ENCODE assay signal across 11 mouse cellular contexts in genomic region chr7:142538766-142539165, GRCm38 (mm10). TPM values are rescaled to one million over a fixed set of nuclear protein-coding genes. Genes with fewer than 3 reads are reported as not detected.
DNase-seq lines count a peak whose midpoint lies in the region; ATAC-seq and TF ChIP-seq lines count a peak whose summit lies in the region.
"Had no signal": no experiment of that assay in that cellular context is flagged by ENCODE, and none has a peak within 500 bp of the region (broad histone marks: within the 10 kb centered on the region; RNA-seq: fewer than 3 reads in every experiment).

No protein-coding gene starts in this region.

- H3K27me3 ChIP-seq in forebrain, embryonic 11.5 days (ENCODE audit: control insufficient read depth, insufficient read depth, low read length): no peaks in the 10 kb centered on the region
- no peaks in the 10 kb centered on the region for H3K27me3 ChIP-seq in forebrain, embryonic 15.5 days
- H3K27me3 ChIP-seq in kidney, postnatal 0 days (ENCODE audit: insufficient read depth, low read length): no peaks in the 10 kb centered on the region
- no peaks in the 10 kb centered on the region for H3K27me3 ChIP-seq in hindbrain, embryonic 13.5 days
- H3K27me3 ChIP-seq in neural tube, embryonic 12.5 days (replicated peaks): no peaks in the 10 kb centered on the region; the same call in 1 of the 2 replicates

- intact Hi-C loops in gastrocnemius, postnatal 36 days (cut with DNase I): loop anchor here (1.0 to 2.0 kb wide), 2 partner anchors 42 to 137 kb away; no protein-coding TSS in a partner anchor

- H3K4me3 ChIP-seq in forebrain, embryonic 11.5 days (ENCODE audit: low read depth, low read length): no peak overlapping the region
- no peak overlapping the region for H3K4me3 ChIP-seq in forebrain, embryonic 15.5 days
- H3K4me3 ChIP-seq in kidney, postnatal 0 days (replicated peaks; ENCODE audit: low read depth, low read length): no peak overlapping the region
- no peak overlapping the region for H3K4me3 ChIP-seq in hindbrain, embryonic 13.5 days
- no peak overlapping the region for H3K4me3 ChIP-seq in neural tube, embryonic 12.5 days

- ATAC-seq in forebrain, embryonic 11.5 days (replicated peaks; ENCODE audit: low FRiP score): 0 out of 2 replicates have a peak, but pooled peaks have one; percentile 17
- ATAC-seq in forebrain, embryonic 15.5 days (replicated peaks): no peak
- no peak for ATAC-seq in kidney, postnatal 0 days (replicated peaks; ENCODE audit: low FRiP score, low read depth)
- ATAC-seq in hindbrain, embryonic 13.5 days (ENCODE audit: low FRiP score): no peak
- 0 out of 2 replicates have a peak, but pooled peaks have one; percentile 34 for ATAC-seq in neural tube, embryonic 12.5 days (ENCODE audit: low FRiP score, low read depth)
- ATAC-seq: inflammation-experienced regulatory T-cells, adult 6 months had no signal

- TF ChIP-seq CTCF in kidney, postnatal 0 days (IDR thresholded peaks at IDR 0.05; ENCODE audit: low read depth): no peak

- peak overlapping the region; percentile 35; the same call in 1 of the 2 replicates for H3K9ac ChIP-seq in forebrain, embryonic 11.5 days (ENCODE audit: low read length)
- H3K9ac ChIP-seq in forebrain, embryonic 15.5 days (replicated peaks): no peak overlapping the region
- H3K9ac ChIP-seq in kidney, postnatal 0 days (ENCODE audit: low read depth, low read length): 0 out of 2 replicates have a peak overlapping the region, but pooled peaks have one; percentile 14
- peak overlapping the region; percentile 55; the same call in 1 of the 2 replicates for H3K9ac ChIP-seq in hindbrain, embryonic 13.5 days
- no peak overlapping the region for H3K9ac ChIP-seq in neural tube, embryonic 12.5 days

- peaks cover 18% of the 10 kb centered on the region for H3K4me1 ChIP-seq in forebrain, embryonic 11.5 days (replicated peaks; ENCODE audit: control insufficient read depth, insufficient read depth, low read length)
- peaks cover 20% of the 10 kb centered on the region for H3K4me1 ChIP-seq in forebrain, embryonic 15.5 days
- peaks cover 33% of the 10 kb centered on the region for H3K4me1 ChIP-seq in kidney, postnatal 0 days (replicated peaks; ENCODE audit: insufficient read depth, low read length)
- peaks cover 33% of the 10 kb centered on the region for H3K4me1 ChIP-seq in hindbrain, embryonic 13.5 days (replicated peaks)
- H3K4me1 ChIP-seq in neural tube, embryonic 12.5 days: peaks cover 46% of the 10 kb centered on the region

- peak overlapping the region; percentile 64; the same call in 1 of the 2 replicates for H3K27ac ChIP-seq in forebrain, embryonic 11.5 days (ENCODE audit: low read depth, low read length)
- H3K27ac ChIP-seq in forebrain, embryonic 15.5 days (replicated peaks): no peak overlapping the region
- H3K27ac ChIP-seq in kidney, postnatal 0 days: 0 out of 2 replicates have a peak overlapping the region, but pooled peaks have one; percentile 28
- peak overlapping the region; percentile 72 for H3K27ac ChIP-seq in hindbrain, embryonic 13.5 days
- H3K27ac ChIP-seq in neural tube, embryonic 12.5 days: 0 out of 2 replicates have a peak overlapping the region, but pooled peaks have one; percentile 33

- DNase-seq in forebrain, embryonic 11.5 days (ENCODE audit: low spot score): no peak
- no peak for DNase-seq in kidney, postnatal 0 days (ENCODE audit: low spot score)
- no peak for DNase-seq in kidney, postnatal 4 days
- DNase-seq in gastrocnemius, postnatal 36 days: no peak
- no peak for DNase-seq in cerebellum, adult 18-20 months
- DNase-seq: adrenal gland, adult 8-10 months; cerebellum, adult 9-11 months had no signal

- H3K36me3 ChIP-seq in forebrain, embryonic 11.5 days (ENCODE audit: control insufficient read depth, insufficient read depth, low read length): no peaks in the 10 kb centered on the region
- H3K36me3 ChIP-seq in forebrain, embryonic 15.5 days: peaks cover 5% of the 10 kb centered on the region; the same call in 1 of the 2 replicates
- H3K36me3 ChIP-seq in kidney, postnatal 0 days (ENCODE audit: insufficient read depth, low read length): peaks cover 13% of the 10 kb centered on the region
- H3K36me3 ChIP-seq in hindbrain, embryonic 13.5 days: peaks cover 27% of the 10 kb centered on the region
- peaks cover 5% of the 10 kb centered on the region; the same call in 1 of the 2 replicates for H3K36me3 ChIP-seq in neural tube, embryonic 12.5 days

- H3K9me3 ChIP-seq in forebrain, embryonic 11.5 days (ENCODE audit: control insufficient read depth, low read length): no peaks in the 10 kb centered on the region
- no peaks in the 10 kb centered on the region for H3K9me3 ChIP-seq in forebrain, embryonic 15.5 days
- no peaks in the 10 kb centered on the region for H3K9me3 ChIP-seq in kidney, postnatal 0 days (replicated peaks; ENCODE audit: low read length)
- no peaks in the 10 kb centered on the region for H3K9me3 ChIP-seq in hindbrain, embryonic 13.5 days
- H3K9me3 ChIP-seq in neural tube, embryonic 12.5 days: no peaks in the 10 kb centered on the region

- 21% methylated on average over 6 of the region's 6 CpGs for WGBS in forebrain, embryonic 11.5 days
- 24% methylated on average over 6 of the region's 6 CpGs for WGBS in forebrain, embryonic 15.5 days
- 36% methylated on average over 6 of the region's 6 CpGs for WGBS in kidney, postnatal 0 days
- 29% methylated on average over 6 of the region's 6 CpGs for WGBS in hindbrain, embryonic 13.5 days
- 31% methylated on average over 6 of the region's 6 CpGs for WGBS in neural tube, embryonic 12.5 days

- H3K4me2 ChIP-seq in forebrain, embryonic 11.5 days (ENCODE audit: low read depth, low read length, severe bottlenecking): no peak overlapping the region
- H3K4me2 ChIP-seq in forebrain, embryonic 15.5 days (replicated peaks): no peak overlapping the region
- H3K4me2 ChIP-seq in kidney, postnatal 0 days (ENCODE audit: low read length): no peak overlapping the region
- no peak overlapping the region for H3K4me2 ChIP-seq in hindbrain, embryonic 13.5 days
- H3K4me2 ChIP-seq in neural tube, embryonic 12.5 days (replicated peaks): 0 out of 2 replicates have a peak overlapping the region, but pooled peaks have one; percentile 5

RNA-seq across cellular contexts. Expression of gene Mrpl23, which starts 6.3 kb away (rescaled TPM):
- 18.3 and 18.7 TPM in 2 replicates for polyA plus RNA-seq in forebrain, embryonic 11.5 days (2014; fragmentation: Nextera tagmentation; extraction: Ambion mirVana)
- polyA plus RNA-seq in forebrain, embryonic 15.5 days (2015; fragmentation: Nextera tagmentation; extraction: Ambion mirVana): 20.1 and 22.4 TPM in 2 replicates
- 21.3 and 22.6 TPM in 2 replicates for polyA plus RNA-seq in kidney, postnatal 0 days (2015; fragmentation: Nextera tagmentation; extraction: Ambion mirVana)
- polyA plus RNA-seq in hindbrain, embryonic 13.5 days (2015; fragmentation: Nextera tagmentation; extraction: Ambion mirVana): 16.9 and 19.5 TPM in 2 replicates
- 13.5 and 14.7 TPM in 2 replicates for polyA plus RNA-seq in neural tube, embryonic 12.5 days (2016; fragmentation: Nextera tagmentation; extraction: Ambion mirVana)
- 1 to 10 TPM; 1.8 to 6.1 TPM for total RNA-seq in gastrocnemius, postnatal 36 days (2021)

RNA-seq across cellular contexts. Expression of gene Tnnt3, which starts 40.1 kb away (rescaled TPM):
- polyA plus RNA-seq in forebrain, embryonic 11.5 days (2014; fragmentation: Nextera tagmentation; extraction: Ambion mirVana): 1.00 and 1.0 TPM in 2 replicates
- 0.98 TPM in 1 of 2 replicates, not detected in the other for polyA plus RNA-seq in forebrain, embryonic 15.5 days (2015; fragmentation: Nextera tagmentation; extraction: Ambion mirVana)
- 3.4 TPM in 2 replicates for polyA plus RNA-seq in kidney, postnatal 0 days (2015; fragmentation: Nextera tagmentation; extraction: Ambion mirVana)
- 1.1 and 2.5 TPM in 2 replicates for polyA plus RNA-seq in hindbrain, embryonic 13.5 days (2015; fragmentation: Nextera tagmentation; extraction: Ambion mirVana)
- polyA plus RNA-seq in neural tube, embryonic 12.5 days (2016; fragmentation: Nextera tagmentation; extraction: Ambion mirVana): 5.7 and 8.7 TPM in 2 replicates
- total RNA-seq in gastrocnemius, postnatal 36 days (2021): over 10,000 TPM; 32,612 to 32,921 TPM

Comparison
In these comparisons a context has a peak if more than half of its experiments do, and no peak if none do; other contexts are left out.
1. ATAC-seq: peak in forebrain, embryonic 11.5 days (single experiment) and neural tube, embryonic 12.5 days (single experiment); none in forebrain, embryonic 15.5 days (single experiment), kidney, postnatal 0 days (single experiment) and hindbrain, embryonic 13.5 days (single experiment).
2. H3K9ac ChIP-seq: peak in forebrain, embryonic 11.5 days (single experiment), kidney, postnatal 0 days (single experiment) and hindbrain, embryonic 13.5 days (single experiment); none in forebrain, embryonic 15.5 days (single experiment) and neural tube, embryonic 12.5 days (single experiment).